Mouse (Mus musculus): ENCODE data around the gene Dst. TPM values are rescaled to one million over a fixed set of nuclear protein-coding genes. Genes with fewer than 3 reads are reported as not detected.

Gene Dst
- total and polyA plus RNA-seq, 3 experiments, result 0.08 to 0.60 TPM; not detected in 1

DNA sequence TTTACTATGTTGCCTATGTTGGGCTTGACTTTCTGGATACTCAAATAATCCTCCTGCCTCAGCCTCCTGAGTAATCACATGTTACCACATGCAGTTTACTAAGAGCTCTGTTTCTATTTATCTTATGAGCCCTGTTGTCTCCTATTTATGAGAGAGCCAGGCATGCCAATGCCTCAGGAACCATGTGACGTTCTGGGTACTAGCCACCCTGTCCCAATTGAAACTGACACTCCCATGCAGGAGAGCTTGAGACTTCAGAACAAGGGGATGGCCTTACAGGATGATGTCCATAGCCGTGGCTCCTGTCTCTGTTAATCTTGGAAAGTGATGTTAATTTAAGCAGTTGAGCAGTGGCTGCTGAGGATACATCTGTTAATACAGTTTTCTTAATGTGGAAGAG, 220.8 kb downstream of the Dst start:
- no peak for DNase-seq (ENCODE audit: low read depth, low spot score)
- Histone ChIP-seq H3K9ac (ENCODE audit: control insufficient read depth, low read depth, low read length, poor library complexity, severe bottlenecking) (no peak overlapping the region), H3K4me3 (ENCODE audit: control insufficient read depth in 1 of 2, insufficient read depth in 1 of 2, low read depth in 2 of 2, low read length in 2 of 2) (no peak overlapping the region), H3K36me3 (ENCODE audit: control insufficient read depth in 1 of 2, insufficient read depth in 2 of 2, low read length in 2 of 2) (no peaks in the 10 kb centered on the region), H3K27me3 (ENCODE audit: control insufficient read depth in 1 of 2, insufficient read depth in 2 of 2, low read length in 2 of 2) (no peaks in the 10 kb centered on the region), H3K9me3 (replicated peaks; ENCODE audit: insufficient read depth, low read length) (no peaks in the 10 kb centered on the region), H3K27ac (ENCODE audit: control insufficient read depth, low read depth, low read length) (no peak overlapping the region), H3K4me1 (ENCODE audit: control insufficient read depth in 1 of 2, insufficient read depth in 2 of 2, low read length in 2 of 2) (no peaks in the 10 kb centered on the region), H3K79me2 (ENCODE audit: control insufficient read depth, insufficient read depth, low read length, poor library complexity) (no peaks in the 10 kb centered on the region)
- TF ChIP-seq ZC3H11A (IDR thresholded peaks at IDR 0.05; ENCODE audit: low read depth, low read length), result no peak
- no peak for TF ChIP-seq CHD2 (IDR thresholded peaks at IDR 0.05; ENCODE audit: low read length)
- TF ChIP-seq ZKSCAN1 (IDR thresholded peaks at IDR 0.05; ENCODE audit: low read depth, low read length), result no peak
- no peak for TF ChIP-seq ZMIZ1 (IDR thresholded peaks at IDR 0.05; ENCODE audit: low read depth, low read length)
- TF ChIP-seq SIN3A (IDR thresholded peaks at IDR 0.05; ENCODE audit: low read length), result no peak
- no peak for TF ChIP-seq NELFE (IDR thresholded peaks at IDR 0.05; ENCODE audit: low read depth, low read length)
- no peak for TF ChIP-seq MXI1 (IDR thresholded peaks at IDR 0.05; ENCODE audit: low read depth, low read length)
- TF ChIP-seq POLR2A (IDR thresholded peaks at IDR 0.05; ENCODE audit: control insufficient read depth in 1 of 2, insufficient read depth in 1 of 2, low read depth in 1 of 2, low read length in 2 of 2, poor library complexity in 1 of 2), result no peak
- no peak for TF ChIP-seq E2F4 (IDR thresholded peaks at IDR 0.05; ENCODE audit: borderline replicate concordance, low read depth, low read length)
- no peak for TF ChIP-seq BHLHE40 (IDR thresholded peaks at IDR 0.05; ENCODE audit: borderline replicate concordance, low read depth, low read length)
- TF ChIP-seq UBTF (IDR thresholded peaks at IDR 0.05; ENCODE audit: borderline replicate concordance, insufficient read depth, low read depth, low read length), result no peak
- TF ChIP-seq ELF1 (IDR thresholded peaks at IDR 0.05; ENCODE audit: low read depth, low read length), result no peak
- TF ChIP-seq RAD21 (IDR thresholded peaks at IDR 0.05; ENCODE audit: low read depth, low read length), result no peak
- no peak for TF ChIP-seq ETS1 (IDR thresholded peaks at IDR 0.05; ENCODE audit: low read depth, low read length)
- TF ChIP-seq EP300 (IDR thresholded peaks at IDR 0.05; ENCODE audit: low read depth in 1 of 2, low read length in 2 of 2), result no peak
- no peak for TF ChIP-seq NRF1 (IDR thresholded peaks at IDR 0.05; ENCODE audit: insufficient read depth, low read depth, low read length, poor library complexity, severe bottlenecking)
- no peak for TF ChIP-seq TAL1 (IDR thresholded peaks at IDR 0.05; ENCODE audit: low read length)
- no peak for TF ChIP-seq MAZ (IDR thresholded peaks at IDR 0.05; ENCODE audit: low read depth, low read length)

DNA sequence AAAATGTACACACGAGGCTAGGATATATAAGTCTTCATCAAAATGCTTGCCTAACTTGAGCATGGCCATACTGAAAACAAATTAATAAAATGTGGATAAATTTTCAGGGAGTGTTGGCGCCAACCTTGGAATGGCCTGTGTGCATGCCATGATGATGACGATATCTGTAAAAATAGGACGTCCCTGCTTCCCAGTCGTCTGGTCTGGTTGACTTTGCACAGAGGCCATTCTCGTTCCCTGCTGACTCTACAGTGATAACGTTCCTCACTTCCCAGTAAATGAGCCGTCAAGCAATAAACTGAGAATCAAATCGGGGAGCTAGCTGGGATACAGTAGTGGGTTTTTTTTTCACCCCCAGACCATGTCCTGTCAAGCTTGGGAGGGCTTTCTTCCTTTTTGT, 221.7 kb downstream of the Dst start:
- no peaks in the 10 kb centered on the region for H3K9me3 ChIP-seq (replicated peaks; ENCODE audit: insufficient read depth, low read length)
- TF ChIP-seq BHLHE40 (IDR thresholded peaks at IDR 0.05; ENCODE audit: borderline replicate concordance, low read depth, low read length) (no peak), ZC3H11A (IDR thresholded peaks at IDR 0.05; ENCODE audit: low read depth, low read length) (no peak), MXI1 (IDR thresholded peaks at IDR 0.05; ENCODE audit: low read depth, low read length) (no peak), SIN3A (IDR thresholded peaks at IDR 0.05; ENCODE audit: low read length) (no peak), ZNF384 (IDR thresholded peaks at IDR 0.05; ENCODE audit: low read depth, low read length) (no peak), KAT2A (conservative IDR thresholded peaks at IDR 0.05; ENCODE audit: low read depth, low read length) (no peak), ETS1 (IDR thresholded peaks at IDR 0.05; ENCODE audit: low read depth, low read length) (no peak), UBTF (IDR thresholded peaks at IDR 0.05; ENCODE audit: borderline replicate concordance, insufficient read depth, low read depth, low read length) (no peak), JUND (IDR thresholded peaks at IDR 0.05; ENCODE audit: low read depth, low read length) (no peak), CHD2 (IDR thresholded peaks at IDR 0.05; ENCODE audit: low read length) (no peak), MEF2A (IDR thresholded peaks at IDR 0.05; ENCODE audit: extremely low read depth, insufficient replicate concordance, low read depth, low read length, poor library complexity, severe bottlenecking) (no peak), MYB (IDR thresholded peaks at IDR 0.05; ENCODE audit: low read depth, low read length) (no peak), HCFC1 (IDR thresholded peaks at IDR 0.05; ENCODE audit: low read depth, low read length) (no peak)
- no peaks in the 10 kb centered on the region for H3K36me3 ChIP-seq (ENCODE audit: control insufficient read depth in 1 of 2, insufficient read depth in 2 of 2, low read length in 2 of 2)
- no peaks in the 10 kb centered on the region for H3K79me2 ChIP-seq (ENCODE audit: control insufficient read depth, insufficient read depth, low read length, poor library complexity)
- no peak overlapping the region for H3K27ac ChIP-seq (ENCODE audit: control insufficient read depth, low read depth, low read length)
- no peak overlapping the region for H3K9ac ChIP-seq (ENCODE audit: control insufficient read depth, low read depth, low read length, poor library complexity, severe bottlenecking)
- no peaks in the 10 kb centered on the region for H3K4me1 ChIP-seq (ENCODE audit: control insufficient read depth in 1 of 2, insufficient read depth in 2 of 2, low read length in 2 of 2)
- H3K4me3 ChIP-seq (ENCODE audit: control insufficient read depth in 1 of 2, insufficient read depth in 1 of 2, low read depth in 2 of 2, low read length in 2 of 2), result no peak overlapping the region
- DNase-seq (ENCODE audit: low read depth, low spot score), result no peak
- no peaks in the 10 kb centered on the region for H3K27me3 ChIP-seq (ENCODE audit: control insufficient read depth in 1 of 2, insufficient read depth in 2 of 2, low read length in 2 of 2)

Measured in MEL (cell line).